Mouse (Mus musculus): ENCODE data around the gene Ick. TPM values are rescaled to one million over a fixed set of nuclear protein-coding genes. Genes with fewer than 3 reads are reported as not detected.

Gene Ick
- polyA plus RNA-seq, 1 experiment from 2014 or later = 31.8 TPM

GRCm38 (mm10) chr9:78096376-78096775 is 12.6 kb upstream of the Ick start:
- H3K9me3 ChIP-seq (ENCODE audit: control insufficient read depth, low read length) = no peaks in the 10 kb centered on the region
- H3K4me1 ChIP-seq (ENCODE audit: control insufficient read depth, insufficient read depth, low read depth, low read length) = no peaks in the 10 kb centered on the region
- H3K27me3 ChIP-seq (replicated peaks; ENCODE audit: control insufficient read depth, insufficient read depth, low read length) = no peaks in the 10 kb centered on the region
- no peak overlapping the region for H3K4me3 ChIP-seq (ENCODE audit: low read length)
- H3K9ac ChIP-seq (ENCODE audit: low read depth, low read length) = no peak overlapping the region
- no peak overlapping the region for H3K27ac ChIP-seq (ENCODE audit: low read depth, low read length)
- H3K36me3 ChIP-seq (ENCODE audit: control insufficient read depth, insufficient read depth, low read length) = peaks cover 37% of the 10 kb centered on the region
- 97% methylated on average over 6 of the region's 6 CpGs for WGBS
- H3K4me2 ChIP-seq (ENCODE audit: low read length) = no peak overlapping the region
- no peak for ATAC-seq

GRCm38 (mm10) chr9:78100956-78101355 is 8.0 kb upstream of the Ick start:
- H3K27me3 ChIP-seq (replicated peaks; ENCODE audit: control insufficient read depth, insufficient read depth, low read length) = no peaks in the 10 kb centered on the region
- H3K9me3 ChIP-seq (ENCODE audit: control insufficient read depth, low read length) = no peaks in the 10 kb centered on the region
- no peaks in the 10 kb centered on the region for H3K4me1 ChIP-seq (ENCODE audit: control insufficient read depth, insufficient read depth, low read depth, low read length)
- no peak overlapping the region for H3K9ac ChIP-seq (ENCODE audit: low read depth, low read length)
- no peak overlapping the region for H3K27ac ChIP-seq (ENCODE audit: low read depth, low read length)
- 88% methylated on average over 5 of the region's 5 CpGs for WGBS
- H3K36me3 ChIP-seq (ENCODE audit: control insufficient read depth, insufficient read depth, low read length) = peaks cover 25% of the 10 kb centered on the region
- no peak overlapping the region for H3K4me3 ChIP-seq (ENCODE audit: low read length)
- H3K4me2 ChIP-seq (ENCODE audit: low read length) = no peak overlapping the region
- ATAC-seq = no peak

DNA sequence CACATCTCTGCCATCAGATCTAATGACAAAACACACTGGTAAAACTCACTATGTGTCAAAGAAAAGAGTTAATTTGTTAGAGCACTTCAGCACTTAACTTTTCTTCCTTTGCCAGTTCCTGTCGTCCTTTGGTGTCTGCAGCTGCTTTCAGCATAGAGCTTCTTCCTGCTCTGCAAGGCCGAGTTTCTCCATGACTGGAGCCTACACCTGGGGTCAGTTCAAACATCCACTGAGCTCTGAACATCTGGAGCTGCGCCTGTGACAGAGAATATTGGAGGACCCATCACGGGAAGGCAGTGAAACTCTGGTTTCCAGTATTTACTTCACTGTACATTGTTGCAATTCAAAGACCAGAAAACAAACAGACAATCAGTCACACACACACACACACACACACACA is 7.6 kb upstream of the Ick start:
- Histone ChIP-seq H3K36me3 (ENCODE audit: control insufficient read depth, insufficient read depth, low read length) (peaks cover 23% of the 10 kb centered on the region), H3K9me3 (ENCODE audit: control insufficient read depth, low read length) (no peaks in the 10 kb centered on the region), H3K27me3 (replicated peaks; ENCODE audit: control insufficient read depth, insufficient read depth, low read length) (no peaks in the 10 kb centered on the region), H3K4me1 (ENCODE audit: control insufficient read depth, insufficient read depth, low read depth, low read length) (no peaks in the 10 kb centered on the region), H3K4me3 (ENCODE audit: low read length) (no peak overlapping the region), H3K9ac (ENCODE audit: low read depth, low read length) (no peak overlapping the region), H3K4me2 (ENCODE audit: low read length) (no peak overlapping the region), H3K27ac (ENCODE audit: low read depth, low read length) (no peak overlapping the region)
- WGBS = 82% methylated on average over 4 of the region's 4 CpGs
- ATAC-seq = no peak

DNA sequence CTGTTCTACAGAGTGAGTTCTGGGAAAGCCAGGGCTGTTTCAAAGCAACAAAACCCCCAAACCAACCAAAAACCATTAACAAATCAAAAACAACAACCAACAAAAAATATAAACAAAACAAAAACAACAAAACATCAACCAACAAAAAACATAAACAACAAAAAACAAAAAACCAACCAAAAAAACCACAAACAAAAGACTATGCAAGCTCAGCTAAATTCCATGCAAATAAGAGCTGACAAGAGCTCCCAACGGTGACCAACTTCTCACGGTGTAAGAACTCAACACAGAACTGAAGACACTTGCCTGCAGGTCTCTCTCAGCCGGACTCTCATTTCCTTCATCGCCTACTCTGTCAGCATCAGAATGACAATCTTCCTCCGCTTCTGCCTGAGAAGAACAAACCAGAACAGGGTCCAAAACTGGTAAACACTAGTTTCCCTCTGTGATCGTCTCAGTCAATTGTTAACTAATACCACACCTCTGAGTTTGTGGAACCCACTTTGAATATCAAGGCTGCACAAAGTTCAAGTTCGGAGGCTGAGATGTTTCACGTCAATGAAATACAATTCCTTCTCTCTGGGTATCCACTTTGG is 4.9 kb upstream of the Ick start:
- Histone ChIP-seq H3K36me3 (ENCODE audit: control insufficient read depth, insufficient read depth, low read length) (0 out of 2 replicates have a peak, but pooled peaks cover 4% of the 10 kb centered on the region), H3K4me1 (ENCODE audit: control insufficient read depth, insufficient read depth, low read depth, low read length) (peaks cover 7% of the 10 kb centered on the region; the same call in 1 of the 2 replicates), H3K9ac (ENCODE audit: low read depth, low read length) (no peak overlapping the region), H3K9me3 (ENCODE audit: control insufficient read depth, low read length) (no peaks in the 10 kb centered on the region), H3K27ac (ENCODE audit: low read depth, low read length) (no peak overlapping the region), H3K27me3 (replicated peaks; ENCODE audit: control insufficient read depth, insufficient read depth, low read length) (no peaks in the 10 kb centered on the region), H3K4me2 (ENCODE audit: low read length) (no peak overlapping the region), H3K4me3 (ENCODE audit: low read length) (no peak overlapping the region)
- ATAC-seq = no peak
- WGBS = 86% methylated on average over 8 of the region's 8 CpGs

DNA sequence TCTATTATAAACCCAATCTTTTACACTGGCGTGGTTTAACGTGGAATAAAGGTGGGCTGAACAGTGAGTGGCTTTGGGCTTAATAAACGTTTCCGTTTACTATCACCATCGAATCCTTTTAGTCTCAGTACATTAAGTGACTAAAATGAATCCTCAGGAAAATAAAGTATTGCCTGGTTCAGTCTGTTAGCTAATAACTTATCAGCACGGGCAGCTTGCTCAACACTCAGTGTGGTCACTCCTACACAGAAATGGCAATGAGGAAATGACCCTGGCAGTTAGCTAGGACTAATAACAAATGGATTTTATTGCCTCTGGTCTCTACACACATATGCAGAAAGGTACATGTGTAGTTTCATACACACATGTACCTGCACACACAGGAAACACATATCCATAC is 4.0 kb upstream of the Ick start:
- no peak overlapping the region for H3K4me2 ChIP-seq (ENCODE audit: low read length)
- peaks cover 13% of the 10 kb centered on the region for H3K4me1 ChIP-seq (ENCODE audit: control insufficient read depth, insufficient read depth, low read depth, low read length)
- no peaks in the 10 kb centered on the region for H3K27me3 ChIP-seq (replicated peaks; ENCODE audit: control insufficient read depth, insufficient read depth, low read length)
- ATAC-seq = no peak
- H3K4me3 ChIP-seq (ENCODE audit: low read length) = no peak overlapping the region
- H3K9ac ChIP-seq (ENCODE audit: low read depth, low read length) = no peak overlapping the region
- H3K9me3 ChIP-seq (ENCODE audit: control insufficient read depth, low read length) = no peaks in the 10 kb centered on the region
- H3K36me3 ChIP-seq (ENCODE audit: control insufficient read depth, insufficient read depth, low read length) = 0 out of 2 replicates have a peak, but pooled peaks cover 4% of the 10 kb centered on the region
- H3K27ac ChIP-seq (ENCODE audit: low read depth, low read length) = no peak overlapping the region
- WGBS = 94% methylated on average over 6 of the region's 6 CpGs

- no peak overlapping the region for H3K27ac ChIP-seq (ENCODE audit: low read depth, low read length)
- no peaks in the 10 kb centered on the region for H3K9me3 ChIP-seq (ENCODE audit: control insufficient read depth, low read length)
- no peak for ATAC-seq
- H3K9ac ChIP-seq (ENCODE audit: low read depth, low read length) = no peak overlapping the region
- peaks cover 13% of the 10 kb centered on the region for H3K4me1 ChIP-seq (ENCODE audit: control insufficient read depth, insufficient read depth, low read depth, low read length)
- no peaks in the 10 kb centered on the region for H3K27me3 ChIP-seq (replicated peaks; ENCODE audit: control insufficient read depth, insufficient read depth, low read length)
- no peak overlapping the region for H3K4me3 ChIP-seq (ENCODE audit: low read length)
- 88% methylated on average over 6 of the region's 6 CpGs for WGBS
- 0 out of 2 replicates have a peak, but pooled peaks cover 4% of the 10 kb centered on the region for H3K36me3 ChIP-seq (ENCODE audit: control insufficient read depth, insufficient read depth, low read length)
- H3K4me2 ChIP-seq (ENCODE audit: low read length) = no peak overlapping the region
Observed at GRCm38 (mm10) chr9:78105501-78105932, 3.5 kb upstream of the Ick start.

- Histone ChIP-seq H3K4me1 (ENCODE audit: control insufficient read depth, insufficient read depth, low read depth, low read length) (peaks cover 13% of the 10 kb centered on the region), H3K36me3 (ENCODE audit: control insufficient read depth, insufficient read depth, low read length) (0 out of 2 replicates have a peak, but pooled peaks cover 4% of the 10 kb centered on the region), H3K4me2 (ENCODE audit: low read length) (no peak overlapping the region; the same call in 1 of the 2 replicates), H3K27me3 (replicated peaks; ENCODE audit: control insufficient read depth, insufficient read depth, low read length) (no peaks in the 10 kb centered on the region), H3K9me3 (ENCODE audit: control insufficient read depth, low read length) (no peaks in the 10 kb centered on the region), H3K4me3 (ENCODE audit: low read length) (no peak overlapping the region), H3K9ac (ENCODE audit: low read depth, low read length) (no peak overlapping the region), H3K27ac (ENCODE audit: low read depth, low read length) (no peak overlapping the region)
- 77% methylated on average over 4 of the region's 4 CpGs for WGBS
- ATAC-seq = no peak
Observed at GRCm38 (mm10) chr9:78106821-78107220, 2.2 kb upstream of the Ick start.

- H3K27ac ChIP-seq (ENCODE audit: low read depth, low read length) = peak overlapping the region; percentile 95; the same call in 1 of the 2 replicates
- no peak for ATAC-seq
- H3K9me3 ChIP-seq (ENCODE audit: control insufficient read depth, low read length) = no peaks in the 10 kb centered on the region
Observed at GRCm38 (mm10) chr9:78107582-78107911, 1.4 kb upstream of the Ick start.

DNA sequence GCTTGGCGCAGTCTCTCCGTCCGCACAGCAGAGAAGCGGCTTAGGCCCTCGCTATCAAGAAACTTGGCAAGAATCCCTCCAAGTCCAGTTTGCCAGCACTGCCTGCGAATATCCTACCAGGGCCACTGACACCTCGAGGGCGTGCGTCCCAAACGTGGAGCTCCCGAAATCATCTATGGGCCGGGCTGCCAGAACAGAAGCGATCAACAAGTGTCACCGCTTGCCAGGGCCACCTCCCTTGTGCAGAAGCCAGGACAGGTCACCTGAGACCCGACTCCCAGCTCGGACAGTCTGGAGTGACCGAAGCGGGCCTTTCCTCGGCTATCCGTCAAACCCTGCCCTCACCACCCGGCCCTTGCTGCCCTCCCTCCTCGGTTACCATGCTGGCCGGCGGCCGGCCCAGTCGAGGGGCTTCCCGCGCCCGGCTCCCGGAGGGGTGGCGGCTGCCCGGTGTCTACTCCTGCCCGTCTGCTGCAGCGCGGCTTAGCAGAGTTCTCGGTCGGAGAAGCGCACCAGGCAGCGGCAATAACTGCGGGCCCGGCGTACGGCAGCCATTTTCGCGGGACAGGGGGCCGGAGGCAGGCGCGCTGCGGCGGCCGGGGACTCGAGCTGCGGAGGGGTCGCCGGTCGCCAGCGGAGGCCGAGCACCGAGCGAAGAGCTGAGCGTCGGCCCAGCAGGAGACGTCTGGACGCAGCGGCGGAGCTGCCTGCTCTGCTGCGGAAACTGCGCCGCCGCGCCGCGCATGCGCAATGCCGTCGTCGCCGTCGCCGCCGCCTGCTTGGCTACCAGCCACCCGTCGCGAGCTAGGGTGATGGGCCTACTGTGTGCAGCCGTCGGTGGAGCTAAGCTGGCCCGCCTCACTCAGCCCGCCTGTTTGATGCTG is 838 bp upstream of the Ick start:
- Histone ChIP-seq H3K36me3 (ENCODE audit: control insufficient read depth, insufficient read depth, low read length) (0 out of 2 replicates have a peak, but pooled peaks cover 4% of the 10 kb centered on the region), H3K9ac (ENCODE audit: low read depth, low read length) (peak overlapping the region; percentile 97), H3K4me2 (ENCODE audit: low read length) (peak overlapping the region; percentile 85), H3K27ac (ENCODE audit: low read depth, low read length) (peak overlapping the region; percentile 95), H3K4me1 (ENCODE audit: control insufficient read depth, insufficient read depth, low read depth, low read length) (peaks cover 13% of the 10 kb centered on the region), H3K9me3 (ENCODE audit: control insufficient read depth, low read length) (no peaks in the 10 kb centered on the region), H3K4me3 (ENCODE audit: low read length) (peak overlapping the region; percentile 94), H3K27me3 (replicated peaks; ENCODE audit: control insufficient read depth, insufficient read depth, low read length) (no peaks in the 10 kb centered on the region)
- WGBS = under 1% methylated on average over 81 of the region's 88 CpGs
- peak; percentile 74 for ATAC-seq

More at GRCm38 (mm10) chr9:78107582-78107911, 1.4 kb upstream of the Ick start:
- H3K27me3 ChIP-seq (replicated peaks; ENCODE audit: control insufficient read depth, insufficient read depth, low read length) = no peaks in the 10 kb centered on the region
- peak overlapping the region; percentile 97 for H3K9ac ChIP-seq (ENCODE audit: low read depth, low read length)
- peak overlapping the region; percentile 94 for H3K4me3 ChIP-seq (ENCODE audit: low read length)
- H3K36me3 ChIP-seq (ENCODE audit: control insufficient read depth, insufficient read depth, low read length) = 0 out of 2 replicates have a peak, but pooled peaks cover 4% of the 10 kb centered on the region
- 26% methylated on average over 6 of the region's 6 CpGs for WGBS
- peak overlapping the region; percentile 85 for H3K4me2 ChIP-seq (ENCODE audit: low read length)
- peaks cover 13% of the 10 kb centered on the region for H3K4me1 ChIP-seq (ENCODE audit: control insufficient read depth, insufficient read depth, low read depth, low read length)

Measured in hindbrain, embryonic 16.5 days (tissue).